Mouse (Mus musculus): ENCODE results near the gene Frrs1. TPM values are rescaled to one million over a fixed set of nuclear protein-coding genes. Genes with fewer than 3 reads are reported as not detected.

Gene Frrs1
- polyA plus RNA-seq, 1 experiment, result 0.92 TPM

- Histone ChIP-seq H3K4me3 (replicated peaks; ENCODE audit: insufficient read depth, low read depth, low read length) (no peak overlapping the region), H3K27me3 (ENCODE audit: control insufficient read depth, insufficient read depth, low read length) (no peaks in the 10 kb centered on the region), H3K4me1 (ENCODE audit: control insufficient read depth, insufficient read depth, low read length) (no peaks in the 10 kb centered on the region), H3K27ac (ENCODE audit: insufficient read depth, low read length) (no peak overlapping the region)
- no peak for TF ChIP-seq POLR2A (IDR thresholded peaks at IDR 0.05; ENCODE audit: borderline replicate concordance, insufficient read depth, low read length)
- TF ChIP-seq CTCF (IDR thresholded peaks at IDR 0.05; ENCODE audit: borderline replicate concordance, insufficient read depth, low read depth, low read length), result no peak
- WGBS, result 91% methylated on average over 3 of the region's 3 CpGs
- no peak for DNase-seq
Observed at GRCm38 (mm10) chr3:116921535-116921934, 62.3 kb downstream of the Frrs1 start.

- no peak for DNase-seq
- H3K4me3 ChIP-seq (replicated peaks; ENCODE audit: insufficient read depth, low read depth, low read length), result no peak overlapping the region
- no peak for TF ChIP-seq POLR2A (IDR thresholded peaks at IDR 0.05; ENCODE audit: borderline replicate concordance, insufficient read depth, low read length)
- no peak for TF ChIP-seq CTCF (IDR thresholded peaks at IDR 0.05; ENCODE audit: borderline replicate concordance, insufficient read depth, low read depth, low read length)
- no peaks in the 10 kb centered on the region for H3K4me1 ChIP-seq (ENCODE audit: control insufficient read depth, insufficient read depth, low read length)
- 95% methylated on average over 12 of the region's 12 CpGs for WGBS
- H3K27me3 ChIP-seq (ENCODE audit: control insufficient read depth, insufficient read depth, low read length), result no peaks in the 10 kb centered on the region
- H3K27ac ChIP-seq (ENCODE audit: insufficient read depth, low read length), result no peak overlapping the region
Observed at GRCm38 (mm10) chr3:116923042-116923441, 63.8 kb downstream of the Frrs1 start.

GRCm38 (mm10) chr3:116928994-116929393 is 69.7 kb downstream of the Frrs1 start:
- H3K27ac ChIP-seq (ENCODE audit: insufficient read depth, low read length), result no peak overlapping the region
- H3K4me1 ChIP-seq (ENCODE audit: control insufficient read depth, insufficient read depth, low read length), result no peaks in the 10 kb centered on the region
- DNase-seq, result no peak
- H3K4me3 ChIP-seq (replicated peaks; ENCODE audit: insufficient read depth, low read depth, low read length), result no peak overlapping the region
- TF ChIP-seq POLR2A (IDR thresholded peaks at IDR 0.05; ENCODE audit: borderline replicate concordance, insufficient read depth, low read length) (no peak), CTCF (IDR thresholded peaks at IDR 0.05; ENCODE audit: borderline replicate concordance, insufficient read depth, low read depth, low read length) (no peak)
- H3K27me3 ChIP-seq (ENCODE audit: control insufficient read depth, insufficient read depth, low read length), result no peaks in the 10 kb centered on the region
- WGBS, result 24% methylated on average over 4 of the region's 4 CpGs

- Histone ChIP-seq H3K4me3 (replicated peaks; ENCODE audit: insufficient read depth, low read depth, low read length) (no peak overlapping the region), H3K27me3 (ENCODE audit: control insufficient read depth, insufficient read depth, low read length) (no peaks in the 10 kb centered on the region), H3K27ac (ENCODE audit: insufficient read depth, low read length) (no peak overlapping the region), H3K4me1 (ENCODE audit: control insufficient read depth, insufficient read depth, low read length) (no peaks in the 10 kb centered on the region)
- TF ChIP-seq POLR2A (IDR thresholded peaks at IDR 0.05; ENCODE audit: borderline replicate concordance, insufficient read depth, low read length) (no peak), CTCF (IDR thresholded peaks at IDR 0.05; ENCODE audit: borderline replicate concordance, insufficient read depth, low read depth, low read length) (no peak)
- DNase-seq, result no peak
- 94% methylated on average over 1 of the region's 1 CpGs for WGBS
Observed at GRCm38 (mm10) chr3:116933158-116933557, 73.9 kb downstream of the Frrs1 start.

- DNase-seq, result no peak
- 56% methylated on average over 4 of the region's 4 CpGs for WGBS
- no peak for TF ChIP-seq CTCF (IDR thresholded peaks at IDR 0.05; ENCODE audit: borderline replicate concordance, insufficient read depth, low read depth, low read length)
- TF ChIP-seq POLR2A (IDR thresholded peaks at IDR 0.05; ENCODE audit: borderline replicate concordance, insufficient read depth, low read length), result no peak
- Histone ChIP-seq H3K4me1 (ENCODE audit: control insufficient read depth, insufficient read depth, low read length) (no peaks in the 10 kb centered on the region), H3K27ac (ENCODE audit: insufficient read depth, low read length) (no peak overlapping the region), H3K4me3 (replicated peaks; ENCODE audit: insufficient read depth, low read depth, low read length) (no peak overlapping the region), H3K27me3 (ENCODE audit: control insufficient read depth, insufficient read depth, low read length) (no peaks in the 10 kb centered on the region)
Observed at GRCm38 (mm10) chr3:116936934-116937691, 77.8 kb downstream of the Frrs1 start.

GRCm38 (mm10) chr3:116940804-116941558 is 81.7 kb downstream of the Frrs1 start:
- H3K4me3 ChIP-seq (replicated peaks; ENCODE audit: insufficient read depth, low read depth, low read length), result no peak overlapping the region
- H3K27ac ChIP-seq (ENCODE audit: insufficient read depth, low read length), result no peak overlapping the region
- DNase-seq, result no peak
- TF ChIP-seq CTCF (IDR thresholded peaks at IDR 0.05; ENCODE audit: borderline replicate concordance, insufficient read depth, low read depth, low read length) (no peak), POLR2A (IDR thresholded peaks at IDR 0.05; ENCODE audit: borderline replicate concordance, insufficient read depth, low read length) (no peak)
- no peaks in the 10 kb centered on the region; the same call in 1 of the 2 replicates for H3K27me3 ChIP-seq (ENCODE audit: control insufficient read depth, insufficient read depth, low read length)
- no peaks in the 10 kb centered on the region for H3K4me1 ChIP-seq (ENCODE audit: control insufficient read depth, insufficient read depth, low read length)
- WGBS, result 67% methylated on average over 10 of the region's 10 CpGs

GRCm38 (mm10) chr3:116941559-116942117 is 82.4 kb downstream of the Frrs1 start:
- H3K27ac ChIP-seq (ENCODE audit: insufficient read depth, low read length), result no peak overlapping the region
- H3K27me3 ChIP-seq (ENCODE audit: control insufficient read depth, insufficient read depth, low read length), result no peaks in the 10 kb centered on the region; the same call in 1 of the 2 replicates
- H3K4me1 ChIP-seq (ENCODE audit: control insufficient read depth, insufficient read depth, low read length), result no peaks in the 10 kb centered on the region
- H3K4me3 ChIP-seq (replicated peaks; ENCODE audit: insufficient read depth, low read depth, low read length), result no peak overlapping the region
- TF ChIP-seq POLR2A (IDR thresholded peaks at IDR 0.05; ENCODE audit: borderline replicate concordance, insufficient read depth, low read length) (no peak), CTCF (IDR thresholded peaks at IDR 0.05; ENCODE audit: borderline replicate concordance, insufficient read depth, low read depth, low read length) (no peak)
- DNase-seq, result no peak
- WGBS, result 89% methylated on average over 1 of the region's 1 CpGs

Measured in cerebellum, adult 2 months (tissue).